ENCODE assay signal across 10 mouse cellular contexts in genomic region chr12:82467641-82468040, GRCm38 (mm10).
DNase-seq lines count a peak whose midpoint lies in the region; ATAC-seq lines count a peak whose summit lies in the region.
"Had no signal": no experiment of that assay in that cellular context is flagged by ENCODE, and none has a peak within 500 bp of the region (broad histone marks: within the 10 kb centered on the region; RNA-seq: fewer than 3 reads in every experiment).

No protein-coding gene starts in this region.

- no peaks in the 10 kb centered on the region for H3K9me3 ChIP-seq in kidney, embryonic 16.5 days (ENCODE audit: low read length)
- H3K9me3 ChIP-seq: limb, embryonic 15.5 days; neural tube, embryonic 13.5 days had no signal

- H3K36me3 ChIP-seq in kidney, embryonic 16.5 days (ENCODE audit: insufficient read depth, low read length), result no peaks in the 10 kb centered on the region
- H3K36me3 ChIP-seq: limb, embryonic 15.5 days; neural tube, embryonic 13.5 days had no signal

- DNase-seq in cerebellum, postnatal 10 days, result peak; percentile 59 to 62
- DNase-seq in cerebellum, adult 8-10 months, result no peak
- DNase-seq in kidney, postnatal 14 days, result peak; percentile 45
- DNase-seq in layer of hippocampus, postnatal 10 days (ENCODE audit: low spot score in 2 of 2), result peak; percentile 70 to 76
- DNase-seq in retina, postnatal 7 days (ENCODE audit: low read depth, low spot score), result peak; percentile 23
- DNase-seq in urinary bladder, postnatal 25 days (ENCODE audit: low spot score), result no peak
- DNase-seq in urinary bladder, postnatal 36 days (ENCODE audit: low spot score in 2 of 2), result no peak

- no peak overlapping the region for H3K27ac ChIP-seq in kidney, embryonic 16.5 days (ENCODE audit: low read length)
- H3K27ac ChIP-seq: limb, embryonic 15.5 days; neural tube, embryonic 13.5 days had no signal

- no peak overlapping the region for H3K4me3 ChIP-seq in kidney, embryonic 16.5 days (ENCODE audit: low read length)
- H3K4me3 ChIP-seq: limb, embryonic 15.5 days; neural tube, embryonic 13.5 days had no signal

- no peaks in the 10 kb centered on the region for H3K27me3 ChIP-seq in kidney, embryonic 16.5 days (ENCODE audit: insufficient read depth, low read length)
- H3K27me3 ChIP-seq: limb, embryonic 15.5 days; neural tube, embryonic 13.5 days had no signal

- 63% methylated on average over 2 of the region's 2 CpGs for WGBS in kidney, embryonic 16.5 days

- no peak overlapping the region for H3K9ac ChIP-seq in kidney, embryonic 16.5 days (replicated peaks; ENCODE audit: low read length)
- H3K9ac ChIP-seq: limb, embryonic 15.5 days; neural tube, embryonic 13.5 days had no signal

- H3K4me1 ChIP-seq in kidney, embryonic 16.5 days (ENCODE audit: insufficient read depth, low read length), result peaks cover 18% of the 10 kb centered on the region

- ATAC-seq in kidney, embryonic 16.5 days (ENCODE audit: low FRiP score, low TSS enrichment), result no peak

- no peak overlapping the region for H3K4me2 ChIP-seq in kidney, embryonic 16.5 days (replicated peaks; ENCODE audit: low read depth, low read length)
- H3K4me2 ChIP-seq: limb, embryonic 15.5 days; neural tube, embryonic 13.5 days had no signal

Comparison
In these comparisons a context has a peak if more than half of its experiments do, and no peak if none do; other contexts are left out.
1. DNase-seq: peak in cerebellum, postnatal 10 days (2 of 2), kidney, postnatal 14 days (single experiment), layer of hippocampus, postnatal 10 days (2 of 2) and retina, postnatal 7 days (single experiment); none in cerebellum, adult 8-10 months (single experiment), urinary bladder, postnatal 25 days (single experiment) and urinary bladder, postnatal 36 days (0 of 2).